Mouse (Mus musculus): ENCODE results near the gene Sap30l.

Gene Sap30l

GRCm38 (mm10) chr11:57770776-57771175, 30.7 kb upstream of the Sap30l start:
- TF ChIP-seq POU5F1 (IDR thresholded peaks at IDR 0.05; ENCODE audit: borderline replicate concordance, low read length), result no peak
- no peak for TF ChIP-seq CTCF (conservative IDR thresholded peaks at IDR 0.05; ENCODE audit: low read length)
- TF ChIP-seq NANOG (IDR thresholded peaks at IDR 0.05; ENCODE audit: borderline replicate concordance, low read length), result no peak
- Histone ChIP-seq H3K4me1 (replicated peaks; ENCODE audit: low read depth, low read length) (peaks cover 22% of the 10 kb centered on the region), H3K27me3 (ENCODE audit: insufficient read depth, low read length) (no peaks in the 10 kb centered on the region), H3K9me3 (ENCODE audit: low read length) (no peaks in the 10 kb centered on the region), H3K36me3 (ENCODE audit: insufficient read depth, low read length) (0 out of 2 replicates have a peak, but pooled peaks cover 13% of the 10 kb centered on the region), H3K4me3 (replicated peaks; ENCODE audit: low read length) (no peak overlapping the region)

DNA sequence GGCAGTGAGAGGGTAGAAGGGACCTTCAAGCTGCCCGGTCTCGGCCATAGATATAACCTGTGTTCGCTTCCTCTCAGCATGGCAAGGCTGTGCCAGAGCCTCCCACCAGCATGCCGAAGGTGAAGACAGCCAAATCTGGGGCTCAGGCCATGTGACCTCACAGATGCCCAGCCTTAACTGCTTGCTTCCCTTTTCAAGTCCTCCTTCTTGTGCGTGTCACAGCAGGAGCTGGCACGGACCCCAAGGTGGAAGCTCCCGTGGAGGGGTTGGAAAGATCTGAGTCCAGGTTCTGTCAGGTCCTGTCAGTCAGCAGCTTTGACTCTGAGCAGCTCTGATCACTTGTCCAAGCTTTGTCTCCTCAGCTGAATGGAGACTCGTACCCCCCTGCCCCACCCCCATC, 29.8 kb upstream of the Sap30l start:
- H3K36me3 ChIP-seq (ENCODE audit: insufficient read depth, low read length), result 0 out of 2 replicates have a peak, but pooled peaks cover 13% of the 10 kb centered on the region
- TF ChIP-seq NANOG (IDR thresholded peaks at IDR 0.05; ENCODE audit: borderline replicate concordance, low read length) (no peak), POU5F1 (IDR thresholded peaks at IDR 0.05; ENCODE audit: borderline replicate concordance, low read length) (no peak), CTCF (conservative IDR thresholded peaks at IDR 0.05; ENCODE audit: low read length) (no peak)
- peaks cover 16% of the 10 kb centered on the region for H3K4me1 ChIP-seq (replicated peaks; ENCODE audit: low read depth, low read length)
- no peak overlapping the region for H3K4me3 ChIP-seq (replicated peaks; ENCODE audit: low read length)
- H3K27me3 ChIP-seq (ENCODE audit: insufficient read depth, low read length), result no peaks in the 10 kb centered on the region
- H3K9me3 ChIP-seq (ENCODE audit: low read length), result no peaks in the 10 kb centered on the region

- Histone ChIP-seq H3K27me3 (ENCODE audit: insufficient read depth, low read length) (no peaks in the 10 kb centered on the region), H3K36me3 (ENCODE audit: insufficient read depth, low read length) (0 out of 2 replicates have a peak, but pooled peaks cover 10% of the 10 kb centered on the region), H3K9me3 (ENCODE audit: low read length) (no peaks in the 10 kb centered on the region), H3K4me1 (replicated peaks; ENCODE audit: low read depth, low read length) (peaks cover 31% of the 10 kb centered on the region), H3K4me3 (replicated peaks; ENCODE audit: low read length) (no peak overlapping the region)
- no peak for TF ChIP-seq CTCF (conservative IDR thresholded peaks at IDR 0.05; ENCODE audit: low read length)
- no peak for TF ChIP-seq NANOG (IDR thresholded peaks at IDR 0.05; ENCODE audit: borderline replicate concordance, low read length)
- TF ChIP-seq POU5F1 (IDR thresholded peaks at IDR 0.05; ENCODE audit: borderline replicate concordance, low read length), result no peak
Measured at GRCm38 (mm10) chr11:57773479-57773878, 28.0 kb upstream of the Sap30l start.

DNA sequence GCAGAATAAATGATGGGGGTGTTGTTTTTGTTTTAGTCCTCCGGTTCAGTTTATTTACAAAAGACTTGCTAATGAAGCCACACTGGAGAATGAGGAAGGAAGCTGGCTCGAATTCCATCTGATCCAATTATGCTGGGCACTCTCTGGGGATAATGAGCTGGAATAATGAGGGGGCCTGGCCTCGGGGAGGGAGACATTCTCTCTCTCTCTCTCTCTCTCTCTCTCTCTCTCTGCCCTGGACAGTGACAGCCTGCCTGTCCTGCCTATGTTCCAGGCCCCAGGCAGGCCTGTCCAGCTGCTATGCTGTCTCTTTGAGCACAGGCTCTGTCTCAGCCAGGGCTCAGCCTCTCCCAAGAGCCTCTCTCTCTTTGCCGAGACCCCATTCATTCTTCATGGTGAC, 27.5 kb upstream of the Sap30l start:
- H3K27me3 ChIP-seq (ENCODE audit: insufficient read depth, low read length), result no peaks in the 10 kb centered on the region
- TF ChIP-seq NANOG (IDR thresholded peaks at IDR 0.05; ENCODE audit: borderline replicate concordance, low read length), result no peak
- H3K36me3 ChIP-seq (ENCODE audit: insufficient read depth, low read length), result 0 out of 2 replicates have a peak, but pooled peaks cover 10% of the 10 kb centered on the region
- H3K9me3 ChIP-seq (ENCODE audit: low read length), result no peaks in the 10 kb centered on the region
- no peak overlapping the region for H3K4me3 ChIP-seq (replicated peaks; ENCODE audit: low read length)
- peaks cover 35% of the 10 kb centered on the region for H3K4me1 ChIP-seq (replicated peaks; ENCODE audit: low read depth, low read length)

DNA sequence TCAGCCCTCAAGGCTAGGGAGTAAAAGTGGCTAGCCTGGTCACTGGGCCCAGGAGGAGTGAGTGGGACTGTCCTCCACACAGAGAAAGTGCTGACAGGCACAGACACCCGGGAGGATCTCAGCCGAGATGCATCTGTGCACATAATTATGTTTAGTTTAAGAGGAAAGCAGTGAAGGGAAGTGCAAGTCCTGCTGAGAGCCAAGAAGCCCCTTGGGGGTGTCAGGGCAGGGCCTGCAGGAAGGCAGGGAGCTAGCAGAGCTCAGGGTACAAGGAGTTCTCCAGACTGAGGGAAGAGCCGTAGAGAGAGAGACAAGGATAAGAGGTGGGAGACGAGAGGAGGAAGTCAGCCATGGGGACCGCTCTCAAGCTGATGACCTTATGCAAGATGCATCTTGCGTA, 25.6 kb upstream of the Sap30l start:
- Histone ChIP-seq H3K9me3 (ENCODE audit: low read length) (no peaks in the 10 kb centered on the region), H3K4me1 (replicated peaks; ENCODE audit: low read depth, low read length) (peaks cover 49% of the 10 kb centered on the region), H3K4me3 (replicated peaks; ENCODE audit: low read length) (no peak overlapping the region), H3K27me3 (ENCODE audit: insufficient read depth, low read length) (no peaks in the 10 kb centered on the region), H3K36me3 (ENCODE audit: insufficient read depth, low read length) (0 out of 2 replicates have a peak, but pooled peaks cover 3% of the 10 kb centered on the region)
- TF ChIP-seq CTCF (conservative IDR thresholded peaks at IDR 0.05; ENCODE audit: low read length) (no peak), NANOG (IDR thresholded peaks at IDR 0.05; ENCODE audit: borderline replicate concordance, low read length) (no peak), POU5F1 (IDR thresholded peaks at IDR 0.05; ENCODE audit: borderline replicate concordance, low read length) (no peak)

DNA sequence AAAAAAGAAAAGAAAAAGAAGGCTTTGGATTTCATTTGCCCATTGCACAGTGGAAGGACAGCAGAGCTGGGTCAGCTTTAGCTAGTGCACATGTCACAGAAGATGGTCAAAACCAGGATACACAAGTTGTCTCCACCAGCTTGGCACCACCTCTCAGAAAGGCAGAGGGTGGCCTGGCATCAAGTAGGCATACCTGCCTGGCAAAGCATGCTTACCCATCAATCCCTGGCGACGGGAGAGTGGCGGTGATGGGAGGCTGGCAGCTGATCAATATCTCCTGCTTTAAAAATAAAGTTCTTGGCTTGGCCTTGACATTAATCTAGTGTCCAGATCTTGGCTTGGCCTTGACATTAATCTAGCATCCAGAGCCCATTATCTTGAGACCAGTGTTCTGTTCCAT, 24.9 kb upstream of the Sap30l start:
- peaks cover 49% of the 10 kb centered on the region for H3K4me1 ChIP-seq (replicated peaks; ENCODE audit: low read depth, low read length)
- peaks cover 7% of the 10 kb centered on the region; the same call in 1 of the 2 replicates for H3K36me3 ChIP-seq (ENCODE audit: insufficient read depth, low read length)
- H3K4me3 ChIP-seq (replicated peaks; ENCODE audit: low read length), result no peak overlapping the region
- H3K27me3 ChIP-seq (ENCODE audit: insufficient read depth, low read length), result no peaks in the 10 kb centered on the region
- no peaks in the 10 kb centered on the region for H3K9me3 ChIP-seq (ENCODE audit: low read length)
- no peak for TF ChIP-seq NANOG (IDR thresholded peaks at IDR 0.05; ENCODE audit: borderline replicate concordance, low read length)
- no peak for TF ChIP-seq POU5F1 (IDR thresholded peaks at IDR 0.05; ENCODE audit: borderline replicate concordance, low read length)
- no peak for TF ChIP-seq CTCF (conservative IDR thresholded peaks at IDR 0.05; ENCODE audit: low read length)

DNA sequence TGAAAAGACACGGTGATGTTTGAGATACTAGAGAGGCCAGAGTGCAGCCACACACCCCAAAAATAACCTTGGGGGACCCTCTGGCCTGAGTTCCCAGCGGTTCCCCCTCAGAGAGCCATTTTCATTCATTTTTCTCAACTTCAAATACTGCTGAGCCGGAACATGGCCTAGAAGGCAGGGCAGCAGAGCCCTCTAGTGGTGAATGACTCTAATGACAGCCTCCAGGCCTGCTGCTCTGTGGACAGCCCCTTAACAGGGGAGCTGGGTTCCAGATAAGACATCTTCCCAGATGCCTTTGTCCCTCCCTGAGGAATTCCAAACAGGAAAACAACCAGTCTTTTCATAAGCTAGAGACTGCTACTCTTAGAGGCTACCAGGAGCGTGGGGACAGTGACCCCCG, 23.1 kb upstream of the Sap30l start:
- H3K36me3 ChIP-seq (ENCODE audit: insufficient read depth, low read length), result peaks cover 11% of the 10 kb centered on the region; the same call in 1 of the 2 replicates
- H3K4me3 ChIP-seq (replicated peaks; ENCODE audit: low read length), result no peak overlapping the region; the same call in 1 of the 2 replicates
- H3K27me3 ChIP-seq (ENCODE audit: insufficient read depth, low read length), result no peaks in the 10 kb centered on the region
- TF ChIP-seq NANOG (IDR thresholded peaks at IDR 0.05; ENCODE audit: borderline replicate concordance, low read length) (no peak), CTCF (conservative IDR thresholded peaks at IDR 0.05; ENCODE audit: low read length) (peak; percentile 94)
- H3K4me1 ChIP-seq (replicated peaks; ENCODE audit: low read depth, low read length), result peaks cover 45% of the 10 kb centered on the region
- no peaks in the 10 kb centered on the region for H3K9me3 ChIP-seq (ENCODE audit: low read length)

- Histone ChIP-seq H3K27me3 (ENCODE audit: insufficient read depth, low read length) (peaks cover 4% of the 10 kb centered on the region; the same call in 1 of the 2 replicates), H3K4me1 (replicated peaks; ENCODE audit: low read depth, low read length) (peaks cover 36% of the 10 kb centered on the region), H3K36me3 (ENCODE audit: insufficient read depth, low read length) (peaks cover 16% of the 10 kb centered on the region), H3K9me3 (ENCODE audit: low read length) (no peaks in the 10 kb centered on the region), H3K4me3 (replicated peaks; ENCODE audit: low read length) (peak overlapping the region; percentile 54)
- TF ChIP-seq CTCF (conservative IDR thresholded peaks at IDR 0.05; ENCODE audit: low read length) (no peak), POU5F1 (IDR thresholded peaks at IDR 0.05; ENCODE audit: borderline replicate concordance, low read length) (no peak), NANOG (IDR thresholded peaks at IDR 0.05; ENCODE audit: borderline replicate concordance, low read length) (no peak)
Measured at GRCm38 (mm10) chr11:57779824-57780223, 21.6 kb upstream of the Sap30l start.

Measured in E14TG2a.4 (cell line).